Mouse (Mus musculus) cerebellum, adult 2 months (tissue): ENCODE results near the gene Psmd1. TPM values are rescaled to one million over a fixed set of nuclear protein-coding genes. Genes with fewer than 3 reads are reported as not detected.

Experiments used
- DNase-seq, 2 experiments: peaks; one replicate each; pipeline ENCODE4 v3.0.0; 2021
- H3K27ac ChIP-seq: fragments of 200-500 bp; 2 replicates; pipeline ENCODE4 v1.5.1; 2012; ENCODE audit warnings: low read length, control low read depth, inconsistent platforms; ENCODE audit not compliant: insufficient read depth
- H3K27me3 ChIP-seq: fragments of 200-500 bp; 2 replicates; pipeline ENCODE4 v1.6.1; 2012; ENCODE audit warnings: inconsistent platforms, mild to moderate bottlenecking, low read length, moderate library complexity; ENCODE audit not compliant: control insufficient read depth, insufficient read depth
- H3K4me1 ChIP-seq: fragments of 200-500 bp; 2 replicates; pipeline ENCODE4 v1.6.1; 2011; ENCODE audit warnings: low read length; ENCODE audit not compliant: control insufficient read depth, insufficient read depth
- H3K4me3 ChIP-seq: fragments of 200-500 bp; replicated peaks from 2 replicates; pipeline ENCODE3; 2011; ENCODE audit warnings: mild to moderate bottlenecking, low read depth, low read length, control low read depth; ENCODE audit not compliant: insufficient read depth
- CTCF ChIP-seq: fragments of 200-500 bp; IDR thresholded peaks from 2 replicates; pipeline ENCODE4 v1.5.1; 2011; ENCODE audit warnings: low read depth, mild to moderate bottlenecking, control low read depth, low read length, moderate library complexity, borderline replicate concordance; ENCODE audit not compliant: insufficient read depth
- POLR2A ChIP-seq: fragments of 200-500 bp; IDR thresholded peaks from 2 replicates; pipeline ENCODE4 v1.6.1; 2011; ENCODE audit warnings: low read length, control low read depth, borderline replicate concordance; ENCODE audit not compliant: insufficient read depth
- WGBS: fragments of 180-500 bp; shearing (Covaris S2); methylation state at CpG from one replicate; pipeline ENCODE4 v1.1.7; 2018; 5-methylcytosine and 5-hydroxymethylcytosine counted together
- polyA plus RNA-seq: library from polyadenylated mRNA; depleted of rRNA; stranded (reverse); fragments of >200 nt; gene quantifications from 2 replicates; pipeline ENCODE4 v1.2.3, GENCODE M21; 2012

Gene Psmd1
- polyA plus RNA-seq, 1 experiment = 84.2 TPM

DNA sequence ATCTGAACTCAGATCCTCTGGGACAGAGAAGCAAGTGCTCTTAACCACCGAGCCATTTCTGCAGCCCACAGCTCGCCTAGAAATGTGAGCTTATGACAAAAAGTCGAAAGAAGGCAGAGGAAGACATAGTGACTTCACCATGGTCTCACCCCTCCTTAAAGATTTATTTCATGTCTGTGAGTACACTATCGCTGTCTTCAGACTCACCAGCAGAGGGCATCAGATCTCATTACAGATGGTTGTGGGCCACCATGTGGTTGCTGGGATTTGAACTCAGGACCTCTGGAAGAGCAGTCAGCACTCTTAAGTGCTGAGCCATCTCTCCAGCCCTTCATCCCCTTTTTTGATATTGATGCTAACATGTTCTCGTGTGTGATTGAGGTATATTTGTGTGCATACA is 110.4 kb downstream of the Psmd1 start:
- TF ChIP-seq CTCF (no peak), POLR2A (no peak)
- H3K27ac ChIP-seq = no peak overlapping the region
- H3K4me1 ChIP-seq = peaks cover 6% of the 10 kb centered on the region; the same call in 1 of the 2 replicates
- no peak for DNase-seq
- no peak overlapping the region for H3K4me3 ChIP-seq
- H3K27me3 ChIP-seq = no peaks in the 10 kb centered on the region
- whole genome bisulfite sequencing = 94% methylated on average over 5 of the region's 5 CpGs

DNA sequence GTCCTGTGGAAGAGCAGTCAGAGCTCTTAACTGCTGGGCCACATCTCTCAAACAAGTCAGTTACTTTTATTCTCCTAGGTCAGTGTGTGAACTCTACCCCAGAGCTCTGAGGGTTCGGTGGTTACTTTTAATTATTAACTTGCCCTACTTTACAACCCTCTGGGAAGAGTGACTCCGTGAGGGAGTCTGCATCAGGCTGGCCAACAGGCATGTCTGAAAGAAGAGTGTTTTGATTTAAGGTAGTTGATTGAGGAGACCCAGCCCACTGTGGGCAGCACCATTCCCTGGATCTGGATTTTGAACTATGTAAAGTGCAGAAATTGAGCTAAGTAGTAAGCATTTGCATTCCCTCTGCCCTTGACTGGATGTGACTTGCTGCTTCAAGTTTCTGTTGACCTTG is 111.9 kb downstream of the Psmd1 start:
- Histone ChIP-seq H3K4me1 (peaks cover 16% of the 10 kb centered on the region), H3K27me3 (no peaks in the 10 kb centered on the region), H3K4me3 (no peak overlapping the region), H3K27ac (no peak overlapping the region)
- DNase-seq = no peak
- TF ChIP-seq POLR2A (no peak), CTCF (no peak)
- WGBS = 94% methylated on average over 2 of the region's 2 CpGs

DNA sequence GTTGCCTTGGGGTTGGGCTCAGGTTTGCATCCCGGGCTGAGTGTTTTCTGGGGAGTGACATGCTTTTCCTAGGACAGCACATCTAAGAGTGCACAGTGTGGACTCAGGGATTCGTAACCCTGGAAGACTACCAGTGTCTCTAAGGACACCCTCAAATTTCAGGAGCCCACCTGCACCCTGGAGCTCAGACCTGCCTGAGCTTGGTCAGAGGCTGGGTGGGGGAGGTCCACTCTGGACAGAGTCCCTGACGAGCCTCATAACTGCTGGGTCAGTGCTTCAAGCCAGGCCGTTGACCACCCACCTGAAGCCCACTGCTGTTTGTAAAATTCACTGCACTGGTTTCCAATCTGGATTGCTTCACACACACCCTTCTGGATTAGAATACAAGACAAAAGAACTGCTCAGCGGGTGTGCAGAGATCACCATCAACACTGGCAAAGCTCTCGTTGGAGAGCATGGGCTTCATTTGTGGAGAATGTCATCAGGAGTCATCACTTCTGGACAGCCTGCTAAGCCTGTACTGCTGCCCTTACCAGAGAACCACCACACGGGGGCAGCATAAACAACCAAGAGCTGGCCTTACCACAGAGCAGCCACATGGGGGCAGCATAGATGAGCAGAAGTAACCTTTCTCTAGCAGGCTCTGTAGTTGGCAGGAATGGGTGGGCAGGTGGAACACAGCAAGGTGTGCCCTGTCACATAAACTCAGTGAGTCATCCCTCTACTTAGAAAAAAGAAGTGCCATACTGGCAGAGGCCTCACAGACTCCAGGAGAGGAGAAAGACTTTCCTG is 114.5 kb downstream of the Psmd1 start:
- peak; percentile 89 to 93 for DNase-seq
- TF ChIP-seq POLR2A = no peak
- TF ChIP-seq CTCF = peak; percentile 100
- Histone ChIP-seq H3K27me3 (no peaks in the 10 kb centered on the region), H3K4me1 (peaks cover 35% of the 10 kb centered on the region), H3K27ac (peak overlapping the region; percentile 97), H3K4me3 (no peak overlapping the region)
- 41% methylated on average over 7 of the region's 7 CpGs for WGBS

DNA sequence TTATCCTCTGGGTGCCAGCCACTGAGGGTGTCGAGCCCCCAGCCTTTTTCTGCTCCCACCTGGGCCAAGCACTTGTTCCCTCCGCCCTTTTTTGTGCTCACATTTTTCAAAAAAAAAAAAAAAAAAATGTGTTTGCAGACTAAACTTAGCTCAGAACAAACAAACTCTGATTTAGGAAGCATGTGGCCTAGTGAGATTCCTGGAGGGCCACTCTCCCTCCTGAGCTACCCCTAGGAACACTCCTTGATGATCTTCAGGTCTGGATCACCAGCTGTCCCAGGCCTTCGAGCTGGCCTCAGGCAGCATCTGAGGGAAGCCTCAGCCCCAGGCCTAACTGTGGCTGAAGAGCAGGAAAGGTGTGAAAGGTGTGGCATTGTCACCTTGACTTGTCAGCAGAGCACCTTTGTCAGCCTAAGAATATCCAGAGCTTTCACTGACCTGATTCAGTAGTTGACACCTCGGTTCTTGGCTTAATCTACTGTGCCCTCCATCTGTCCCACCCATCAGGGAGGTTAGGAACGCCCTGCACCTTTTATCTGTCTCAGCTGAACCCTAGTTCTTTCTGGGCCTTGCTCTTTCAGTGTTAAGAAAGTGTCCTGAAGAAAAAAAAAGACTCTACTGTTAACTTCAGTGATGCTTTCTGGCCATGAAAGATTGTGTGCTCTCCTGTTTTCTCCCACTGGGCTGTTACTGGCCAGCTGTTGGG is 118.0 kb downstream of the Psmd1 start:
- 49% methylated on average over 5 of the region's 5 CpGs for WGBS
- peak overlapping the region; percentile 14 for H3K27ac ChIP-seq
- peak; percentile 29 to 34 for DNase-seq
- H3K4me1 ChIP-seq = peaks cover 35% of the 10 kb centered on the region
- H3K4me3 ChIP-seq = no peak overlapping the region
- no peaks in the 10 kb centered on the region for H3K27me3 ChIP-seq
- TF ChIP-seq CTCF (no peak), POLR2A (no peak)

DNA sequence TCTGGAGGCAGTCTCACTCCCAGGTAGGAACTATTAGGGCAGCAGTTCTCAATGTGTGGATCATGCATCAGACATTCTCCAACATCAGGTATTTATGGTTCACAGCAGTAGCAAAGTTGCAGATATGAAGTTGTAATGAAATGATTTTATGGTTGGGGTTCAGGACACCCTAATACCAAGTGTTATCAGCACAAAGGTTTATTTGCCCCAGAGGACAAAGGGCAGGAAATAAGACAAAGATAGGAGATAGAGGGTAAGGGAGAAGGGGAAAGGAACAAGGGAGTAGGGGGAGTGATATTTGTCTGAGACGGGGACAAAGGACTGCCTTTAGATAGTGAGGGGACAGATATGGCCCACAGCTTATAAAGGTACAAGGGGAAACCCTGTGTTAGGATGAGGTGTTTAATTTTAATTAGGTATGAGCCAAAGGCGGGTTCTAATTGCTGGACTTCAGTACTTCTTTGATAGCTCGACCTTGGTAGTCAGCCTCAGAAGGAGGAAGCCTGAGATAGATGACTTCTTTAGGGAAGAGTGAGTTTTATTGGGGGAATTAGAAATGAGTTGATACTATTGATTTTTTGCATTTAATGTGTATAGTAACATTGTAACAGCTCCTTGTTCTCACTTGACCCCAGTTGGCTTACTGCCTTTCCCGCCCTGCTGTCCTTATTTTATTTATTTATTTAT is 119.5 kb downstream of the Psmd1 start:
- Histone ChIP-seq H3K27ac (no peak overlapping the region), H3K4me3 (no peak overlapping the region), H3K4me1 (peaks cover 35% of the 10 kb centered on the region), H3K27me3 (no peaks in the 10 kb centered on the region)
- 88% methylated on average over 4 of the region's 4 CpGs for WGBS
- DNase-seq = no peak
- TF ChIP-seq CTCF (no peak), POLR2A (no peak)

DNA sequence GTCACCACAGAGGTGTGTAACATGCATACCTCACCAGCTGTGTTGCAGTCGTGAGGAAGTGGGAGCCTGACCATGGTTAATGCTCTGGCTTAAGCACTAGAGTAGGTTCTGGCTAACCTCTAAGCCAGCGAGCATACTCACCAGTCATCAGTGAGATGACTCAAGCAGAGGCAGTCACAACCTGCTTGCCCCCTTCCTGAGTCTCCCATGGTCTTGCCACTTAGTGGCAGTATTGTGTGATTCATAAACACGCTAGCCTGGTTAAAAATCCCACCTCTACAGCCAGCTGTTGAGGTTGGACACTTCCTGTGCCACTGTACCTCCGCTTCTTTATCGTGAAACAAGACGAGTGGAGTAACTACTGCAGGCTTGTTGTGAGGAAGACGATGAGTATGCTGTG is 122.6 kb downstream of the Psmd1 start:
- H3K4me1 ChIP-seq = peaks cover 16% of the 10 kb centered on the region
- H3K27ac ChIP-seq = no peak overlapping the region
- no peaks in the 10 kb centered on the region for H3K27me3 ChIP-seq
- DNase-seq = no peak
- 91% methylated on average over 7 of the region's 7 CpGs for WGBS
- H3K4me3 ChIP-seq = no peak overlapping the region
- TF ChIP-seq POLR2A (no peak), CTCF (no peak)

DNA sequence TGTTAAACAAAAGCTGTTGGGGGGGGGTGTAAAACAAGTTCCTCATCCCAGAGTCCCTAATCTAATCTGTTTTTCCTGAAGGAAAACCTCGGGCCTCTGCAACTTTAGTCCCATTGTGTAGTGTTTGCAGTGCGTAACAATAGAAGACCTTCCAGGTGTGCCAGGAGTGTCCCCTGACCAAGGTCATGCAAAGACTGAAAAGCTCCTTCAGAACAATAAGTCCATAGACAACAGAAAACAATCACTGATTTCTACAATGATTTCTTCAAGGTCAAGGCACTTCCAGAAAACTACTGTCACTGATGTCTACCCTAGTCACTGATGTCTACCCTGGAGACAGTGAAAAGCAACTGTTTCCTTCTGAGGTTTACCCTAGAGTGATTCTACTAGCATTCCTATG is 123.7 kb downstream of the Psmd1 start:
- Histone ChIP-seq H3K27me3 (no peaks in the 10 kb centered on the region), H3K27ac (no peak overlapping the region), H3K4me3 (no peak overlapping the region), H3K4me1 (peaks cover 6% of the 10 kb centered on the region)
- WGBS = 73% methylated on average over 2 of the region's 2 CpGs
- no peak for DNase-seq
- TF ChIP-seq CTCF = no peak
- no peak for TF ChIP-seq POLR2A
